Mouse (Mus musculus) ES-Bruce4 (cell line): ENCODE results near the gene Tigd3. TPM values are rescaled to one million over a fixed set of nuclear protein-coding genes. Genes with fewer than 3 reads are reported as not detected.
A peak's percentile ranks its signal among the peaks of the same experiment; 100 is the strongest.

ENCODE experiments used
- H3K27ac ChIP-seq: 2 replicates; pipeline ENCODE4 v1.5.1; 2012; ENCODE audit warnings: low read length, inconsistent platforms; ENCODE audit not compliant: insufficient read depth
- H3K27me3 ChIP-seq: 2 replicates; pipeline ENCODE4 v1.6.1; 2012; ENCODE audit warnings: mild to moderate bottlenecking, low read length, inconsistent platforms; ENCODE audit not compliant: control insufficient read depth, poor library complexity, insufficient read depth, severe bottlenecking
- H3K36me3 ChIP-seq: 2 replicates; pipeline ENCODE4 v1.6.1; 2012; ENCODE audit warnings: inconsistent platforms, mild to moderate bottlenecking, low read length, moderate library complexity; ENCODE audit not compliant: control insufficient read depth, poor library complexity, insufficient read depth, severe bottlenecking
- H3K4me1 ChIP-seq: one replicate; pipeline ENCODE4 v1.8.1; 2011; ENCODE audit warnings: low read length; ENCODE audit not compliant: control insufficient read depth, insufficient read depth
- H3K4me3 ChIP-seq: 2 replicates; pipeline ENCODE4 v1.5.1; 2011; ENCODE audit warnings: low read depth, mild to moderate bottlenecking, low read length
- H3K9ac ChIP-seq: 2 replicates; pipeline ENCODE4 v1.6.1; 2012; ENCODE audit warnings: low read depth, mild to moderate bottlenecking, inconsistent platforms; ENCODE audit not compliant: poor library complexity, severe bottlenecking
- H3K9me3 ChIP-seq: replicated peaks from 2 replicates; pipeline ENCODE4 v1.6.1; 2012; ENCODE audit warnings: mild to moderate bottlenecking, low read length, inconsistent platforms; ENCODE audit not compliant: control insufficient read depth, poor library complexity, insufficient read depth, severe bottlenecking
- CTCF ChIP-seq: IDR thresholded peaks from one replicate; pipeline ENCODE4 v1.8.1; 2011; ENCODE audit warnings: low read depth, low read length
- EP300 ChIP-seq: IDR thresholded peaks from 2 replicates; pipeline ENCODE4 v1.6.1; 2011; ENCODE audit warnings: low read depth, low read length; ENCODE audit not compliant: insufficient read depth
- POLR2A ChIP-seq: IDR thresholded peaks from one replicate; pipeline ENCODE4 v1.8.1; 2011; ENCODE audit warnings: low read length; ENCODE audit not compliant: insufficient read depth
- polyA plus RNA-seq: library from polyadenylated mRNA; stranded (reverse); fragments of >200 nt; gene quantifications from 2 replicates; pipeline ENCODE4 v1.2.4, GENCODE M21; 2011; ENCODE audit warnings: low read depth; ENCODE audit not compliant: missing spikeins, insufficient read depth, insufficient read length

Gene Tigd3
- polyA plus RNA-seq, 1 experiment, result 3.6 TPM

- TF ChIP-seq CTCF (no peak), POLR2A (peak; percentile 92), EP300 (peak; percentile 97)
- Histone ChIP-seq H3K27ac (peak overlapping the region; percentile 97), H3K36me3 (no peaks in the 10 kb centered on the region), H3K9me3 (no peaks in the 10 kb centered on the region), H3K9ac (peak overlapping the region; percentile 91), H3K4me1 (no peaks in the 10 kb centered on the region), H3K4me3 (peak overlapping the region; percentile 80), H3K27me3 (no peaks in the 10 kb centered on the region)
These were observed 48.4 kb downstream of the Tigd3 start for GRCm38 (mm10) chr19:5845319-5846135.

DNA sequence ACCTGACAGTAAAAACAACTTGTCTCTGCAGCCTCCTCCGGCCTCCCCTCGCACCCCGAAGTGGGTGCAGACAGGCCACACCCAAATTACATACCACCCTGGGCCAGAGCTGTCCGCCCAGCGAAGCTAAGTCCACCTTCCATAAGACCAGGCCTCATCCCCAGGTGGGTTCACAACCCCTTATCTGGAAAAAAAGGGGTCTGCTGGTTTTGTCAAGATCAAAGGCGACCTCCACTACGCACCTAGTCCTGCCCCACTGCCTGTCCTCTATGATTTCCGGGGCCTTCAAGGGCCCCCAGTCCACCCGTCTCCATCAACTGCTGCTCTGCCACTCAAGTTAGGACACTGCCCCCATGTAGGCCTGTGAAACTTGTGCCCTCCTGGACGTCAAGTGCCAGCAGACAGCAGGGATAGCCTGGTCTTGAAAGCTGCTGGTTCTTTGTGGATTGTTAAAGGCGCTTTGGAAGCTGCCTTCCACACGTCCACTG, 49.1 kb downstream of the Tigd3 start:
- Histone ChIP-seq H3K9ac (peak overlapping the region; percentile 91), H3K4me1 (no peaks in the 10 kb centered on the region), H3K27me3 (no peaks in the 10 kb centered on the region), H3K9me3 (no peaks in the 10 kb centered on the region), H3K36me3 (no peaks in the 10 kb centered on the region), H3K4me3 (peak overlapping the region; percentile 80), H3K27ac (peak overlapping the region; percentile 96)
- TF ChIP-seq EP300, result no peak
- TF ChIP-seq POLR2A, result no peak
- TF ChIP-seq CTCF, result no peak

DNA sequence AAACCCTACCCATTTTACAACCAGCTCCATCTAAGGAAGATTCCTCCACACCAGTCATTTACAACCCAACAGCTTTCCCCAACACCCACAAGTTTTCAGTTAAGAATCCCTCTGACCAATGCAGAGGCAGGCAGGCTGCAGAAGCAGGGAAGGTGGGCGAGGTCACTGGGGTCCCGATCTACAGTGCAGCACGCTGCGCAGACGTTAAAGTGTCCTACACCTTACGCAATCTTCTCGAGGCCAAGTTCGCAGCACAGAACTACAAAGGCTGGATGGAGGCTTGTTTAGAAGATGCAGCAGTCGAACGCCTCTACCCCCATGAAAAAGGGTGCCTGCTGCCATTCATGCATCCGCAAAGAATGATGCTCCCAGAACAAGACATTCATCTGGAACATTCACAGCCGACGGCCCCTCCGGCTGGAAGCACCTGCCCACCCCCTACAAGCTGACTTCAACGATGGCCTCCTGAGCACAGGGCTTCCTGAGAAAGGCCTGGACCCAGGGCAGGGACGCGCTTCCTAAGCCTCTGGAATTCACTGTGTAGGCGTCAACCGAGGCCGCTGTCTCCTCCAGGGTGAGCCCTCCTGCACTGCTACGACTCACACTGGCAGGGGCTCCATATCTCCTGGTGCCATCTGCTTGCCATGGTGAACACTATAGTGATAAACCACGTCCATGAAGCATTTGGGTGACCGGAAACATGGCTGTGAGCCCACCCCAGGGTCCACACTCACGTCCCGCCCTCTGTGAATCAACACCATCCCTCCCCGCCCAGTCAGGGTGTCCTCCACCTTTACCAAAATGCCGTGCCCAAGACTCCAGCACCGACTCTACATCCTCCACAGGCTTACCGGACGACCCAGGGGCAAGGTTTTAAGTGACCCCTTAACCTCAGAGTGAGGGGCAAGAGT, 49.9 kb downstream of the Tigd3 start:
- peak; percentile 15 for TF ChIP-seq POLR2A
- no peak for TF ChIP-seq EP300
- no peaks in the 10 kb centered on the region for H3K36me3 ChIP-seq
- H3K9me3 ChIP-seq, result no peaks in the 10 kb centered on the region
- H3K4me1 ChIP-seq, result no peaks in the 10 kb centered on the region
- no peaks in the 10 kb centered on the region for H3K27me3 ChIP-seq
- H3K9ac ChIP-seq, result peak overlapping the region; percentile 91
- H3K27ac ChIP-seq, result peak overlapping the region; percentile 96
- peak overlapping the region; percentile 80 for H3K4me3 ChIP-seq

DNA sequence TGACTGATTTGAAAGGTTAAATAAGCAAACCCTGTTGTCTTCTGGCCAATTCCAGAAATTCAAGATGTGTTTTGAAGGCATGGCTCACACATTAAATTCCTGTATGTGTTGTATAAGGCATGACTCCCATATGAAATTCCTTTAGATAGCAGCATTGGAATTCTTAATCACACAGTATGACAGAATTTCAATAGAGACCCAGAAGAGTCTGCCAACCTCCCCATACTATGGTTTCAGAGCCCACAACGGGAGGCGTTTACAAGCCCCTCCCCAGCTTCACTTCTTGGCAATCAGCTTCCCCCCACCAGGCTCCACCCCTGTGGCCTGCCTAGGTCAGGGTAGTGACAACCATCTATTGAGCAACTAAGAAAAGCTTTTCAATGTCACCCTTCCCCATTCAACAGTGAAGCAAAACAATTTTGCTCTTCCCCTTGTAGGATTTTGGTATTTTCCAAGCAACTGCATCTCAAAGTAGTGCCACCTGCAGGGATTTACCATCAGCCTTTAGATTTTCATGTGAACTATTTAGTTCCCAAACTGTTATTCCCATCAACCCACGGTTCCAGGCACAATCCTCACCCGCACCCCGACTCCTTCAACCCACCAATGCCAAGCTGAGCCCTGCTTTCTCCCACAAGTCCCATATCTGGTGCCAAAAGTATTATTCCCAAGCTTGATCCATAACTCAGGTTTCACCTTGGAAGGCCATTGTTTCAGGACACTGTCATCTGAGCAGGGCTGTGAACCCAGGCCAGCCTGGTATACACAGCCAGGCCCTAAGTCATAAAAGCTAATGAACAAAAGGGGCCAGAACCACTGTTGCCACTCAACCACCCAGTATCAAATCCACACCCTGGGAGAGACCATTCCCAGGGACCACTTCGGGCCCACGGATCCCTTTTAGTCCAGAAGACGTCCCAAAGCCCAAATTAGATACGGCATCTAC, 50.9 kb downstream of the Tigd3 start:
- Histone ChIP-seq H3K9me3 (no peaks in the 10 kb centered on the region; the same call in 1 of the 2 replicates), H3K27me3 (no peaks in the 10 kb centered on the region), H3K9ac (peak overlapping the region; percentile 91), H3K4me3 (peak overlapping the region; percentile 80), H3K27ac (peak overlapping the region; percentile 96), H3K4me1 (no peaks in the 10 kb centered on the region), H3K36me3 (no peaks in the 10 kb centered on the region)
- peak; percentile 17 for TF ChIP-seq POLR2A
- peak; percentile 74; the same call in 1 of the 2 replicates for TF ChIP-seq EP300
- TF ChIP-seq CTCF, result no peak

- H3K9ac ChIP-seq, result peak overlapping the region; percentile 91
These were observed 51.8 kb downstream of the Tigd3 start for GRCm38 (mm10) chr19:5841999-5842784.

More at GRCm38 (mm10) chr19:5841999-5842784, 51.8 kb downstream of the Tigd3 start:
- TF ChIP-seq POLR2A (no peak), CTCF (no peak), EP300 (no peak)
- no peaks in the 10 kb centered on the region for H3K27me3 ChIP-seq
- H3K4me3 ChIP-seq, result peak overlapping the region; percentile 3
- peak overlapping the region; percentile 96 for H3K27ac ChIP-seq
- H3K36me3 ChIP-seq, result no peaks in the 10 kb centered on the region
- H3K4me1 ChIP-seq, result no peaks in the 10 kb centered on the region
- no peaks in the 10 kb centered on the region; the same call in 1 of the 2 replicates for H3K9me3 ChIP-seq
